Mouse (Mus musculus) liver, embryonic 16.5 days (tissue): Measurements from ENCODE around the gene Ptbp3. TPM values are rescaled to one million over a fixed set of nuclear protein-coding genes. Genes with fewer than 3 reads are reported as not detected.
A peak's percentile ranks its signal among the peaks of the same experiment; 100 is the strongest.

Source experiments
- ATAC-seq: fragments of 200-750 bp; cut with Nextera tagmentation; 2 replicates; pipeline ENCODE4 v1.8.0; 2017; ENCODE audit warnings: low read depth, mild to moderate bottlenecking, moderate number of reproducible peaks, moderate library complexity
- H3K27ac ChIP-seq: fragments of 300-500 bp; sonication (generic); 2 replicates; pipeline ENCODE4 v1.5.1; 2014; ENCODE audit warnings: mild to moderate bottlenecking, low read length
- H3K27me3 ChIP-seq: fragments of 300-500 bp; sonication (generic); 2 replicates; pipeline ENCODE4 v1.6.1; 2014; ENCODE audit warnings: low read depth, low read length, mixed read lengths; ENCODE audit not compliant: control insufficient read depth, insufficient read depth
- H3K36me3 ChIP-seq: fragments of 300-500 bp; sonication (generic); 2 replicates; pipeline ENCODE4 v1.6.1; 2014; ENCODE audit warnings: mild to moderate bottlenecking; ENCODE audit not compliant: control insufficient read depth, insufficient read depth
- H3K4me1 ChIP-seq: fragments of 300-500 bp; sonication (generic); 2 replicates; pipeline ENCODE4 v1.6.1; 2014; ENCODE audit warnings: low read depth, low read length, mixed read lengths; ENCODE audit not compliant: control insufficient read depth
- H3K4me2 ChIP-seq: fragments of 300-500 bp; sonication (generic); 2 replicates; pipeline ENCODE4 v1.6.1; 2014; ENCODE audit warnings: low read depth, low read length, mixed read lengths
- H3K4me3 ChIP-seq: fragments of 300-500 bp; sonication (generic); 2 replicates; pipeline ENCODE4 v1.5.1; 2014; ENCODE audit warnings: low read depth, mild to moderate bottlenecking, low read length
- H3K9ac ChIP-seq: fragments of 300-500 bp; sonication (generic); 2 replicates; pipeline ENCODE4 v1.6.1; 2014; ENCODE audit warnings: low read depth, low read length
- H3K9me3 ChIP-seq: fragments of 300-500 bp; sonication (generic); replicated peaks from 2 replicates; pipeline ENCODE4 v1.6.1; 2016; ENCODE audit warnings: low read length; ENCODE audit not compliant: control insufficient read depth
- WGBS: fragments of 180-500 bp; shearing (Covaris S2); extraction: QIAGEN DNeasy Blood & Tissue Kit; methylation state at CpG from one replicate; pipeline ENCODE4 v1.1.7; 2014; ENCODE audit not compliant: insufficient replicate concordance; 5-methylcytosine and 5-hydroxymethylcytosine counted together
- polyA plus RNA-seq: library from polyadenylated mRNA; unstranded; fragments of >200 nt; fragmentation: Nextera tagmentation; extraction: Ambion mirVana; gene quantifications from 2 replicates; pipeline ENCODE4 v1.2.1, GENCODE M21; 2015

The Ptbp3 gene
- polyA plus RNA-seq, 1 experiment from 2014 or later = 52.4 TPM

- H3K4me2 ChIP-seq = peak overlapping the region; percentile 98
- peak overlapping the region; percentile 100 for H3K9ac ChIP-seq
- no peaks in the 10 kb centered on the region for H3K9me3 ChIP-seq
- H3K27ac ChIP-seq = peak overlapping the region; percentile 100
- peaks cover 17% of the 10 kb centered on the region for H3K4me1 ChIP-seq
- no peak for ATAC-seq
- H3K36me3 ChIP-seq = no peaks in the 10 kb centered on the region
- no peaks in the 10 kb centered on the region for H3K27me3 ChIP-seq
- peak overlapping the region; percentile 99 for H3K4me3 ChIP-seq
- under 1% methylated on average over 18 of the region's 18 CpGs for WGBS
Observed at GRCm38 (mm10) chr4:59548011-59548559, 1.1 kb downstream of the Ptbp3 start.

DNA sequence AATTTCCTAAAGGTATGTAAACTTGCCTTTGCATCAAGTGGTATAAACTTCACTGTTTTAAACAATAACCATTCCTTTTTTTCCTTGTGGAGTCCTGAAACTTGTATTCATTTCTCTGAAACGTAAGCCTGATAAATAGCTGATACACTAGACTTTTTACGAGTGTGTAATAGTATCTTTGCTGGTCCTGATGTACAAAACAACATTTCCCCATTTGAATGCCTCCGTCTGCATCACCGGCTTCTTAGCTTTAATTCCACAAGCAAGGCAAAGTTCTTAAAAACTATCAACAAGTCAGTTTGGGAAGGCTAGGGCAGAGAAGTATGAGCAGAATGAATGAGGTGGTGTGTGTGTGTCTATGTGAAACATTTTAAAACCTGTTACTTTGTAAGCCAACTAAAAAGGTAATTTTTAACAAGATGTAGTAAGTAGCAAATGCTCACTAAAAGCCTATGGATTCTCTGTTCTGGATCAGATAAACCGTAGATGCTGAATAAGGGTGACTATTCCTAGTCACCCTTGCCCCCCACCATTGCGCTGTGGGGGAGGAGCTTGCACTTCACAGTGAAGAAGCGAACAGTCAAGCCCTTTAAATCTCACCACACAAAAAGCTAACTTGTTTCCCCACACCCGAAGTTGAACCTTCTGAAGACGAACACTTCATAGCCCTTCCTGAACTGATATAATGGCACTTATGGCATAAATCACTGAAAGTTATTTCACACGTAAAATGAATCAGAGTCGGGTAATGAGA is 1.9 kb downstream of the Ptbp3 start:
- peak overlapping the region; percentile 83 for H3K27ac ChIP-seq
- no peaks in the 10 kb centered on the region for H3K36me3 ChIP-seq
- H3K4me3 ChIP-seq = peak overlapping the region; percentile 99
- H3K4me2 ChIP-seq = peak overlapping the region; percentile 98
- peak overlapping the region; percentile 100 for H3K9ac ChIP-seq
- H3K27me3 ChIP-seq = no peaks in the 10 kb centered on the region
- ATAC-seq = no peak
- no peaks in the 10 kb centered on the region for H3K9me3 ChIP-seq
- peaks cover 17% of the 10 kb centered on the region for H3K4me1 ChIP-seq
- WGBS = 10% methylated on average over 11 of the region's 11 CpGs

GRCm38 (mm10) chr4:59546285-59547071 is 2.7 kb downstream of the Ptbp3 start:
- Histone ChIP-seq H3K36me3 (no peaks in the 10 kb centered on the region), H3K9me3 (no peaks in the 10 kb centered on the region), H3K4me1 (peaks cover 17% of the 10 kb centered on the region), H3K27me3 (no peaks in the 10 kb centered on the region), H3K4me3 (peak overlapping the region; percentile 99), H3K4me2 (peak overlapping the region; percentile 98), H3K9ac (peak overlapping the region; percentile 54), H3K27ac (peak overlapping the region; percentile 63)
- 18% methylated on average over 7 of the region's 7 CpGs for WGBS
- no peak for ATAC-seq

DNA sequence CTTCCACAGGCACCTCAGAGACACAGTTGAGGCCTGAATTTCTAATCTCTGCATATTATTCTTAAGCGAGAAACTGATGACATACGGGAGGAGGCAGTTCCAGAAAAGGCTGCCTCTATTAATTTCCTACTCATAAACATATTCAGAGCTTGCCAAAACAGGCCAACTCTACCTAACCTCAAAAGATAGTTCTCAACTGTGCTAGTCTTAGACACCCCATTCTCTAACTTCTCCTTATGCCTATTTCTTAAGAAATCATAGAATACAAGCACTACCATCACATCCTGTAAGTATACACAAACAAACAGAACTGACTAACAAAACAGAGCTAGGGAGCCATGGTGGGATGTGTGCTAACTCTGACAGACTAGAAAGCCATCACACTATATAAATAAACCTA is 4.5 kb downstream of the Ptbp3 start:
- no peak for ATAC-seq
- Histone ChIP-seq H3K4me1 (peaks cover 22% of the 10 kb centered on the region), H3K9ac (no peak overlapping the region; the same call in 1 of the 2 replicates), H3K27ac (peak overlapping the region; percentile 50; the same call in 1 of the 2 replicates), H3K4me3 (0 out of 2 replicates have a peak overlapping the region, but pooled peaks have one; percentile 3), H3K36me3 (no peaks in the 10 kb centered on the region), H3K27me3 (no peaks in the 10 kb centered on the region), H3K4me2 (no peak overlapping the region), H3K9me3 (no peaks in the 10 kb centered on the region)
- 59% methylated on average over 2 of the region's 2 CpGs for WGBS

DNA sequence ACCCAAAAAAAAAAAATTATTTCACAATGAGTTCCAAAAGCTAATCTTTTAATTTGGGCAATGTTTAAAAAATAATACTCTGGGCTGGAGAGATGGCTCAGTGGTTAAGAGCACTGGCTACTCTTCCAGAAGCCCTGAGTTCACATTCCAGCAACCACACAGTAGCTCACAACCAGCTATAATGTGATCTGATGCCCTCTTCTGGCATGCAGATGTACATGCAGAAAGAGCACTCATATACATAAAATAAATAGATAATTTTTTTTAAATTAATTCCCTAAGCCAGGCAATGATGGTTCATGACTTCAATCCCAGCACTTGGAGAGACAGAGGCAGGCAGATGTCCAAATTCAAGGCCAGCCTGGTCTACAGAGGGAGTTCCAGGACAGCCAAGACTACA is 6.2 kb downstream of the Ptbp3 start:
- Histone ChIP-seq H3K4me2 (no peak overlapping the region), H3K27ac (no peak overlapping the region; the same call in 1 of the 2 replicates), H3K36me3 (no peaks in the 10 kb centered on the region), H3K4me3 (no peak overlapping the region), H3K9ac (no peak overlapping the region), H3K27me3 (no peaks in the 10 kb centered on the region), H3K4me1 (peaks cover 25% of the 10 kb centered on the region), H3K9me3 (no peaks in the 10 kb centered on the region)
- ATAC-seq = no peak

GRCm38 (mm10) chr4:59536281-59536680 is 12.9 kb downstream of the Ptbp3 start:
- 74% methylated on average over 1 of the region's 1 CpGs for WGBS
- Histone ChIP-seq H3K27me3 (no peaks in the 10 kb centered on the region), H3K4me2 (no peak overlapping the region), H3K9me3 (no peaks in the 10 kb centered on the region), H3K4me1 (peaks cover 43% of the 10 kb centered on the region), H3K27ac (peak overlapping the region; percentile 41), H3K36me3 (peaks cover 3% of the 10 kb centered on the region; the same call in 1 of the 2 replicates), H3K9ac (no peak overlapping the region), H3K4me3 (no peak overlapping the region)
- ATAC-seq = no peak

DNA sequence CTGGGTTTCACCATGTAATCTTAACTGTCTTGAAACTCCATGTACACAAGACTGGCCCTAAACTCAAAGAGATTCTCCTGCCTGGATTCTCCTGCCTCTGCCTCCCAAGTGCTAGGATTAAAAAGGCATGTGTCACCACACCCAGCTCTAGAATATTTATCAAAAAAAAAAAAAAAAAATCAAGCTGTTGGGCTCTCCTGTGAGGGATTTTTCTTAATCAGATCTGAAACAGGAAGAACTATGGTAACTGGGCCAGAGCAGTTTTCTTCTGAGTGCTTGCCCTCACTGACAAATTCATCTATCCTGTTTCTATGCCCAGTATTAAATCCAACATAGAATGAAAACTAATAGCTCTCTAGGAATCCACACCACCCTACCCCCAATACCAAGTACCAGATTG is 13.5 kb downstream of the Ptbp3 start:
- Histone ChIP-seq H3K27me3 (no peaks in the 10 kb centered on the region), H3K36me3 (peaks cover 3% of the 10 kb centered on the region; the same call in 1 of the 2 replicates), H3K4me1 (peaks cover 46% of the 10 kb centered on the region), H3K9me3 (no peaks in the 10 kb centered on the region), H3K9ac (no peak overlapping the region), H3K4me3 (no peak overlapping the region), H3K4me2 (no peak overlapping the region), H3K27ac (peak overlapping the region; percentile 65; the same call in 1 of the 2 replicates)
- no peak for ATAC-seq

DNA sequence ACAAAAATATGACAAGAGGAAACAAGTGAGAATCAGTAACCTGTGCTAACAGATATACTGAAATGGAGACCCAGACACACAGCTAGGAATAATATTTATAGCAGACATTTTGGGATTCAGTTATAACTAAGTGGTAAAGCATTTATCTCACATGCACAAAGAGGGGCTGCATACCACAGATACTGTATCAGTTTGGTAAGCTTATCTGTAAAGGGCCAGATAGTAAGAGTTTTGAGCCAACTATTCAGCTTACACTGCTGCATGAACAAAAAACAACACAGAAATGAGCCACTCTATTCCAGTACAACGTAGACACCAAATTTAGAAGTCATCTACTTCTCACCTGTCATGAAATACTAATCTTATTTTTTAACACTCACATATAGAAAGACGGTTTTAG is 15.9 kb downstream of the Ptbp3 start:
- Histone ChIP-seq H3K4me2 (peak overlapping the region; percentile 67), H3K9ac (peak overlapping the region; percentile 9; the same call in 1 of the 2 replicates), H3K4me3 (peak overlapping the region; percentile 26; the same call in 1 of the 2 replicates), H3K4me1 (peaks cover 56% of the 10 kb centered on the region), H3K27me3 (no peaks in the 10 kb centered on the region), H3K9me3 (no peaks in the 10 kb centered on the region), H3K27ac (peak overlapping the region; percentile 93), H3K36me3 (peaks cover 3% of the 10 kb centered on the region; the same call in 1 of the 2 replicates)
- peak; percentile 95 for ATAC-seq
- WGBS = 19% methylated on average over 2 of the region's 2 CpGs
